Mouse (Mus musculus) Muller cell, postnatal 12 days (primary cell): Measurements from ENCODE around the gene Gipc2.
"Not testable (repeated sequence)": the region's sequence is repeated elsewhere in the genome, so short reads cannot be mapped to it uniquely, and the experiment has no call there.

Experiments
- DNase-seq: peaks from one replicate; pipeline ENCODE4 v3.0.0-alpha.2; 2015; ENCODE audit errors: inconsistent ontology term

Gipc2 gene

DNA sequence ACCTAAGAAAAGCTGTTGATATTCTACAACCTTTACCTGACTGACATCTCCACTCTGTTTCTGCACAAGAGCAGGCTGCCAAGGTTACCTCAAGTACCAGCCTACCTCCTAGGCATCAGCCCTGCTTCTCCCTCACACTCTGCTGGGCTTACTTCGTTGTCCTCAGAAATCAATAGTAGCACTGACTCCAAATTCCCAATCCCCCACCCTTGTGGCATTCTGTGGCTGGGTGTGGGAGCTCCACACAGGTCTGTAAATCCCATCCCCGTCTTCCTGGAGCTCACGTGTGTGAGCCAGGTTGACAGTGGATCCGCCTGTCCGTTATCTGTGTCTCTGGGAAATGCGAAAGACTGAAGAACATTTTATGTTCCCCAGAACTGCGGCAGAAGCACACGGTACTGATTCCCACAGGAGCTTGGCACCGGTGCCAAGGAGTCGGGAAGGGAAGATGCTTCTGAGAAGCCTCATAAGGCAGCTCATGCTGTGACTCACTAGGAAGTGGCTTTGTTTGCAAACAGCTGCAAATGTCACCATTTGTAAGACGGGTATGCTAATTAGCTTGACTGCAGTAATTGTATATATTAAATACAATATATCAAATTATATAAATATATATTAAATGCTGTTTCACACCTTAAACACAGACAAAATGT lies 10.6 kb downstream of the Gipc2 start:
- no peak for DNase-seq

DNA sequence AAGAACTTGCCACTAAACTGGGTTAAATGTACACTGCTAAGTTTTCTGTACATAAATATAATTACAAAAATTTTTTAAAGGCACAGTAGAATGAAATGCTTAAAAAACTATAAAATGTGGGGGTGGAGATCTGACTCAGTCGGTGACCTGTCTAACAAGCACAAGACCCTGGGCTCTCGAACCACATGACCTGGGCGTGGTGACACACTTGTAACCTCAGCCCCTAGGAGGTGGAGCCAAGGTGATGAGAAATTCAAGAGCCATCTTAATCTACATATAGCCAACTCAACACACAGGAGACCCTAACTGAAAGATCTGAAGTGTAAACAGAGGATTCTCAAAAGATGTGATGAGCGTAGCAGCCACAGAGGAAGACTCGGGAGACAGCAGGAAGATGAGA lies 11.9 kb downstream of the Gipc2 start:
- DNase-seq: no peak

DNA sequence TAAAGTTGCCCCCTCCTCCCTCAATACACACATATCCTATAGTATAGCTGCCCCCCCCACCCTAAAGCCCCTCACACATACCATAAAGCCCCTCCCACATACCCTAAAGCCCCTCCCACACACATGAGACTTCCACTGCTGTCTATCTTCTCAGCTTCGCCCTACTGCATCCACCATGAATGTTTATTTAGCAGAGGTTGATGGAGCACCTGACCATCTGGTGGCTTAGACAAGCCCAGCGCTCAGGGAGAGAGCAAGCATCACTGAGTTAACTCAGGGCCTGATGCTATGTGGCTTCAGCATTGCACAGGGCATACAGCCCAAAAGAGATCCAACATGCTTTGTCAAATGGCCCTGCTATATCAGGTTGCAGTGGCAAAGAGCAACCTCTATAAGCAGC lies 12.9 kb downstream of the Gipc2 start:
- no peak for DNase-seq

DNA sequence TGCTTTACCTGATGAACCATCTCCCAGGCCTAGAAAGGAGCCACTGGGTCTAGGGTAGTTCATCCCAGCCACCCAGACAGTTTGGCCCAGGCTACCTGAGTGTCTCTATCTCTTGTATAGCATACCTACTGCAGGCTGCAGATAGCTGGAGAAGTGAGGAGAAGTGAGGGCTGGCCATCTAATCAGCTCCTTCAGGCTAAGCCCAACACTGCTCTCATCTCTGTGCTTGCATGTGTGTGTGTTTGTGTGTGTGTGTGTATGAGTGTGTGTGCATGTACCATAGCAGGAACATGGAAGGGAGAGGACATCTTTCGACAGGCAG lies 13.6 kb downstream of the Gipc2 start:
- no peak for DNase-seq

DNA sequence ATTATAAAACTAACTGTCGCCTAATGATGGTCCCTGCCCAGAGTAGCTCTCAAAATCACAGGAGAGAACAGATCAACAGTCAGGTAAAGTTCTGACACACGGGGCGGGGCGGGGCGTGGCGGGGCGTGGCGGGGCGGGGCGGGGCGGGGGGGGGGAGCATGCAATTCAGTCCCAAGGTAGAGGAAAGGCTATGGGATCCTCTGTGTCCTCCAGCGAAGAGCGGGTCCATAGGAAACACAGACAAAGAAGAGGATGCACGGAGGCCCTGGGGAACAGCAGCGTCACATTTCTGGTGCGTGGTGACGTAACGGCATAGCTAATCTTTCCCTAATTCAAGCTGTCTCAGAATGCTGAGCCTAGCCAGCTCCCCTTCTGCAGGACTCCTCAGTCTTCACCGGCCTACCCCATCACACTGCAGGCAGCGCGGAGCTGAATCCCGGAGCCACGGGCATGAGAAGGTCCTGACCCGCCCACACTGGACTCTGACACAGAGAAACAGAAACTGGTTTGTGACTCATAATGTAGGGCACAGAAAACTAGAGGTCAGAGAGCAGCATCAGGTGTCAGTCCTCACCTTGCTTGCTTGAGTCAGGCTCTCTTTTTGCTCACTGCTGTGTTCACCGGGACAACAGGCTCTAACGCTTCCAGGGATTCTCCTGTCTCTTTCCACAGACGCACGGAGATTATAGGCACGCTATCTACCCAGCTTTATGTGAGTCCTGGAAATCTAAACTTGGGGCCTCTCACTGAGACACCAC lies 14.1 kb downstream of the Gipc2 start:
- no peak for DNase-seq

DNA sequence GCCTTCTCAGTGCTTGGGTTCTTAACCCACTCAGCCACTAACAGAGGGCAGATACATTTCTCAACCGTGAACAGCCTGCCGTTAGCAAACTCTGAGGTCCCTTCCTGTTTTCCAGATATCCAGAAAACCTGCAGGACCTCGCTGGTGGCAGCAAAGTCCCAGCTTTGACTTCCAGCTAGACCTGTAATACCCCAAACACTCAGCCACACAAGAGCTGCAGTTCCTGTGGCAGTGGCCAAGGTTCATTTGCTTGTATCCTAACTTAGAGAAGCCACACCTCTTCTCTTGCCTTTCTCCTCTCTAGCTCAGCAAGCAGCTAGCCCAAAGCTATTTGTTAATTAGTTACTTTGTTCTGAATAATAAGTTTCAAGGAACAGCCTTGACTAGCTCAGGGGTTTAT lies 16.2 kb downstream of the Gipc2 start:
- DNase-seq: no peak

DNA sequence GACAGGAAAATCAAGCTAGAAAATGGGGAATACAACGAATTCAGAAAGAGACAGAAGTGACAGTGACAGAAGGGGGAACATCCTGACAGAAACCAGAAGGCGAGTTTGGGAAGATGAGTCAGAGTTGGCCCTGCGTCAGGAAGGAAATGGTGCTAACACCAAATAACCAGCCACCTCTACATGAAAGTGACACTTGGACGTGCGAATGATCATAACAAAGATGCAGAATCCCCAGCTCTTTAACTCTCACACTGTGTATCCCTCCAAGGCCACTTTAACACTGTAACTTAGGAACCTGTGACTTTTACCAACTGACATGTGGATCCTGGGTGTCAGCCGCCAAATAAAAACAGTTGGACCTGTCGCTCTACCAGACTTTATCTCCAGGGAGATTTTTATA lies 16.6 kb downstream of the Gipc2 start:
- DNase-seq: no peak

DNA sequence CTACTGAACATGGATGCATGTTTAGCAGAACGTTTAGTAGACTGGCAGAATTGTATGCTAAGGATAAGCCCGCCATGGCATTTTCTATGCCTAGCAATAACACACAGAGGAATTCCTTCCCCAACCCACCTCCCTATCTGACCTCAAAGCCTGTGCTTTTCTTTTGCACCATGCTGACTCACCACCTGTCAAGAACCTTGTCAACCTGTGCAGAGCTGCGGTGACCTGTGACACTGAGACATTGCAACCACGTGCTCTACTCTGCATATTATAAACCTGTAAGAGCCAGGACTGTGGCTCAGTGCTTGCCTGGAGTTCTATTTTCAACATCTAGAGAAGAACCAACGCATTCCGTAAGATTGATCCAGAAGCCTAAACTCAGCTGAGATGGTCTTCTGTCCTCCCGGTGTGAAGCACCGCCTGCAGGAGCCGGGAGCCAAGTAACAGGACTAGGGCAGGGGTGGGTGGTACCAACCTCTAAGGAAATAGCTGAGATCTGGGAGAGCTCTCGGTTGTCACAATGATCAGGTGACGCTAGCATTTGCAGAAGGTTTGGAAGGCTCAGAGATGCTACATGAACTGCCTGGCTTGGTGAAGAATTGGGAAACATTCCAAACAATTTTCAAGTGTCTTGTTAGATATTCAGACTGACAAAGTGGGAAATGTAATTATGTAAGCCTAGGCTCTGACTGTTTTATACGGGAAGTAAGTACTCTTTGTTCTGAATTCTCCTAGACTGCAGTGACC lies 18.8 kb downstream of the Gipc2 start:
- DNase-seq: peak; percentile 53

DNA sequence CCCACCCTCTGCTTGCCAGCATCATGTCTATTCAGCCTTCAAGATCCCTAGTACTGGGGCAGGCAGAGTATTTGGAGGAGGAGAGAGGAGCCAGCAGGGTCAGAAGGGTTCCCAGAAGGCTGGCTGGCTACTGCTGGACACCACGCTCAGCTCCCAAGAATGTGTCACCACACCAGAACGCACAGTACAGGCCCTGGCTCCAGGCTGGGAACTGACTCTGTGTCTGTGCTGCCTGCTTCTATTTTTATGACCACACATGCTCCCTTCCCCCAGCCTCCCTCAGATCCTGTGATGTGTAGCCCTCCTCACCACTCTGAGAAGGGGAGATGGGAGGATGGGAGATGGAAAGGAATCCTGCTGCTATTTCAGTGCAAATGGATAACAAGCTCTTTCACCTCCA lies 20.8 kb downstream of the Gipc2 start:
- DNase-seq: peak; percentile 69

DNA sequence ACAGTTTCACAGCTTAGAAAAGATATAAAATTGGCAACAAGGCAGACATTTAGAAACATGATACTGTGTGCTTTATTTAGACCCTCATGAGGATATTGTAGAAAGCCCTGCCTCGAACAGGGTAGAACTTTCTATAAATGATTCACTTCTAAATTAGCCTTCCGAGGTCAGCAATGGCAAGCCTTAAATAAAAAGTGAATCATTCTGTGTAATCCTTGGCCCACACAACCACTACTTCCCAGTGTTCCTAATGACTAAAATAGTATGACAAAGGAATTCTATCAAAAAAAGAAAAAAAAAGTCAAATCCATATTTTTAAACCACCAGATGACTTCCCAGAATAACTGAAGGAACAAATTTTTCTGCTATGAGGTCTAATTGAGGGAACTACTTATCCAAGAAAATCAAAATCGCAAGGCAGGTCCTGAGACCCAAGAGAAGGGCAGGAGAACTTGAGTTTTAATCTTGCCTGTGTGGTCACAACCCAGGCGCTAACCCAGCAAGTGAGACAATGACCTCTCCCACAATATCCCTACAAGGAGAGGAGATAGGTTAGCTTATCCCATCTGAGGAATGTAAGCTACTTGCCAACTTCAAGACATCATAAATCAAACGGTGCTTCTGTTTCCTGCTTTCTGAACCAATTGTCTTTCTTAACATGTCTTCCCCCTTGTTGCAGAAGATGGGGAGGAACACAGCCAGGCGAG lies 22.9 kb downstream of the Gipc2 start:
- peak; percentile 54 for DNase-seq

DNA sequence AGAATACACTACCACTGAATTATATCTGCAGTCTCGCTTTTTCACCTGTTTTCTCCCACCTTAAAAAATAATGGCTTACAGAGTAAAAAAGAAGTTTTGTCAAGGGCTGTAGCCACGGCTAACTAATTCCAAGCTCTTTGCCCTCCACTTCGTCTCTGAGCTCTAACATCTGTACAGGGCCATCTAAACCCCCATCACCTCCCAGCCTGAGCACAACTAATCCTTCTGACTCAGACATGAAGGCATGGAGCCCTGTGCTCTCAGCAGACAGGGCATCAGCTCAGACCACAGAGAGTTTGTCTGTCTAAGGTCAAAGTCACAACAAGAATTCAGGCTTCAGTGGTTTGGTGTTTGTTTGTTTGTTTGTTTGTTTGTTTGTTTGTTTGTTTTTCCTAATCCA lies 23.9 kb downstream of the Gipc2 start:
- no peak for DNase-seq

DNA sequence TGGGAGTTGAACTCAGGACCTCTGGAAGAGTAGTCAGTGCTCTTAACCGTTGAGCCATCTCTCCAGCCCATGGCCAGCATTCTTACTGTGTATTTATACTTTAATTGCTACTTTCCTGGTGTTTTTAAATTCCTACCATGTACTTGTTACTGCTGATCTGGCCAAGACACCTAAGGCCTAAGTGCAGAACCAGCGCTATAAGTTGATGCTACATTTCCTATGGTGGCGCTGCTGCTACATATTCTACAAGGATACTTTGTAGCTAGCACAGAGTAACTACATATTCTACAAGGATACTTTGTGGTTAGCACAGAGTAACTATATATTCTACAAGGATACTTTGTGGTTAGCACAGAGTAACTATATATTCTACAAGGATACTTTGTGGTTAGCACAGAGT lies 26.7 kb downstream of the Gipc2 start:
- DNase-seq: not testable (repeated sequence)

DNA sequence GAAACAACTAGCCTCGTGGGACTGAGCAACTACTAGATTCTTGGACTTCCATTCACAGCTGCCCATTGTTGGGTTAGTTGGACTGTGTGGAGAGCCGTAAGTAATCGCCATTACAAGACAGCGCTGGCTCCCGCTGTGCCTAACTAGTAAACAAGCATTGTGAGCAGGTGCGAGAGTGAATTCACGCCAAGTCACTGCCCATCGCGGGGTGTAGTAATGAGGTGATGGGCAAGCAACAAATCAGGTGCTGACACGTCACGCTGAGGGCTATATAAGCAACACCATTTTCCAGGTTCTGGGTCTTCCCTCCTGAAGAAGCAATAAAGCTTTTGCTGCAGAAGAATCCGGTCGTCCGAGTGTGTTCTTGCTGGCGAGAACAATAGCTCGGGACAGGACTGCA lies 29.9 kb downstream of the Gipc2 start:
- DNase-seq: not testable (repeated sequence)

DNA sequence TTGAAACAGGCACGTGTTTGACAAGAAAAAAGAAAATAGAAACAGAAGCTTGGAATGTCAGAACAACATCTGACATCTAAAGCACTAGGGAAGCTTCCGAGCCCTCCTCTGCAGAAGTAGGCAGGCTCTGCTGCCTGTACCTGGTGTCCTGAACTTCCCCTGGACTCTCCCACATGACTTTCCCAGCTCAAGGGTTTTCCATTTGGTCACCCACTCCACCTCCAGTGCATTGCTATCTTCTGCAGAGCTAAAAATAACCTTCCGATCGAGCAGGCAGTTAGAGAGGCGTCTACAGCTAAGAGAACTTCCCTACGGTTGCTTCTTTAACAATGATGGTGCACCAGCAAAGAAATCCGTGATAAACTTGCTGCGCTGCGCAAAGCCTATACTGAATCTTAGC lies 32.4 kb downstream of the Gipc2 start:
- no peak for DNase-seq

DNA sequence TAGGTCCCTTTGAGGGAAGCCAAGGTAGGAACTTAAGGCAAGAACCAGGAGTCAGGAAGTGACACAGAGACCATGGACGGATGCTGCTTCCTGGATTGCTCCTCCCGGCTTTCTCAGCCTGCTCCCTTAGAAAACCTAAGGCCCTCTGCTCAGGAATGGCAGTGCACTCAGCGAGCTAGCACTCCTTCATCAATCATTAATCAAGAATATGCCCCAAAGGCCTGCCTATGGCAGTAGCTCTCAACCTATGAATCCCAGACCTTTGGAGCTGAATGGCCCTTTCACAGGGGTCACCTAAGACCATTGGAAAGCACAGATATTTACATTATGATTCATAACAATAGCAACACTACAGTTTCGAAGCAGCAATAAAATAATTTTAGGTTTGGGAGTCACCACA lies 35.1 kb downstream of the Gipc2 start:
- DNase-seq: no peak

DNA sequence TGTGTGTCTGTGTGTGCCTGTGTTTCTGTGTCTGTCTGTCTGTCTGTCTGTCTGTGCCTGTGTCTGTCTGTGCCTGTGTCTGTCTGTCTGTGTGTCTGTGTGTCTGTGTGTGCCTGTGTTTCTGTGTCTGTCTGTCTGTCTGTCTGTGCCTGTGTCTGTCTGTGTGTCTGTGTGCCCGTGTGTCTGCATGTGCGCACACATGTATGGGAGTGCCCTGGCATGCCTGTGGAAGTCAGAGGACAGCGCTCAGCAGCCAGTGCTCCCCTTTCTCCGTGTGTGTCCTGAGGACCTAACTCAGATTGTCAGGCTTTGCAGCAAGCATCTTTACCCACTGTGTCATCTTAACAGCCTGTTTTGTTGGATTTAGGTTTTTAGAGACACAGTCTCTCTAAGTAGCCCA lies 36.6 kb downstream of the Gipc2 start:
- DNase-seq: not testable (repeated sequence)

DNA sequence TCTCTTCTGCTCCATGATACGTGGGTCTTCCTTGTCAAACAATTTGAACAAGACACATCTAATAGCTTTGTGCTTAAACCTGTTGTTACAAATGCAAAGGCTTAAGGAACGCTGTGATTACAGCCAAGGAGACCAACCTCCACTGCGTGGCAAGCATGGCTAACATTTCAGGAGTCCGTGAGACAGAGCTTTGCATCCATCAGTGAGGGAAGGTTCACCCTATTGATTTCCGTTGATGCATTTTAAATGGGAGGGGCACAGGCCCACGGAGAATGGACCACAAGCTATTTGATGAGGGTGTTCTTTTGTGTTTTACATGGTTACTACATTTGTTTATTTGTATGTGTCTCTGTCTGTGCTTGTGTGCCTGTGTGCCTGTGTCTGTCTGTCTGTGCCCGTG lies 37.4 kb downstream of the Gipc2 start:
- DNase-seq: no peak

DNA sequence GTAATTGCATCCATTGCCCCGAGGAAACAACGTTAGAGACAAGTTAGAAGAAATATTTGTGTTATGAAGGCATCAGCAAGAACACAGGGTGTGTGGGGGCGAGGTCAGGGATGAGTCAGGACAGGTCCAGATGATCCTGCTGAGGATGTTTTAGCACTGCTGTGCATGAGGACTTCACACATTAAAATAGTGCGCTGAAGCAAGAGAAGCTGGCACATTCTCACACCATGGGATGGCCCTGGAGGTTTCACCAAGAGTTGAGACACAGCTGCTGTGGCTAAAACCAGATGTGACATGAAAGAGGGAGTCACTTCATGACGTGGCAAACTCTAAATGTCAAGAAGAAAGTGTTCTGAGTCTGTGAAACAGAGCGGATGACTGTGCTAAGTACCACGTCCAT lies 38.9 kb downstream of the Gipc2 start:
- peak; percentile 33 for DNase-seq

DNA sequence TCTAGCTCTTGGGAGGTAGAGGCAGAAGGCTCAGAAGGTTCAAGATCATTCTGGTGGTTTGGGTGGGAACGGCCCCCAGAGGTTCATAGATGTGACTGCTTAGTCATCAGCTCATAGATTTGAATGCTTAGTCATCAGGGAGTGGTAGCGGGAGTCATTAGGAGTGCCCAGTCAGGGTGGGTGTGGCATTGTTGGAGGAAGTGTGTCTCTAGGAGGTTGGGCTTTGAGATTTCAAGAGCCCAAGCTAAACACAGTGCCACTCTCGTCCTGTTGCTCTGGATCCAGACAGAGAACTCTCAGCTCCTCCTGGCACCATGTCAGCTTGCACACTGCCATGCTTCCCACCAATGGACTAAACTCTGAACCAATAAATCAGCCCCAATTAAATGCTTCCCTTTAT lies 43.3 kb downstream of the Gipc2 start:
- DNase-seq: peak; percentile 36

DNA sequence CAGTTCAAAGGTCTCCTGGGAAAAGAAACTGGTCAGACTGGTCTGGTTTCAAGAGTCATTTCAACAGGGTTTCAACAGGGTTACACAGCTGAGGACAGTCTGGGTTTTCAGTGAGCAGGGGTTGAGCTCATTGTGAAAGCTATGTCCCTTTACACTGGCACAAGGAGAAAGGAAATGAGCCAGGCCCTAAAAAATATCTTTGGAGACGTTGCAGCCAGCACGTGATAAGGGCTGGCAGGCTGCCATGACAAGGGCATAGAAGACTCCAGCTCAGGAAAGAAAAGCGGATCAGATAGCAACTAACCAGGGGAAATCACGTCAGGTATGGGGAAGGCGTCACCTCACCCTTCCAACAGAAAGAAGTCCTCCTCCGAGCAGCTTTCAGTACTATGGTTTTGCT lies 43.9 kb downstream of the Gipc2 start:
- no peak for DNase-seq

DNA sequence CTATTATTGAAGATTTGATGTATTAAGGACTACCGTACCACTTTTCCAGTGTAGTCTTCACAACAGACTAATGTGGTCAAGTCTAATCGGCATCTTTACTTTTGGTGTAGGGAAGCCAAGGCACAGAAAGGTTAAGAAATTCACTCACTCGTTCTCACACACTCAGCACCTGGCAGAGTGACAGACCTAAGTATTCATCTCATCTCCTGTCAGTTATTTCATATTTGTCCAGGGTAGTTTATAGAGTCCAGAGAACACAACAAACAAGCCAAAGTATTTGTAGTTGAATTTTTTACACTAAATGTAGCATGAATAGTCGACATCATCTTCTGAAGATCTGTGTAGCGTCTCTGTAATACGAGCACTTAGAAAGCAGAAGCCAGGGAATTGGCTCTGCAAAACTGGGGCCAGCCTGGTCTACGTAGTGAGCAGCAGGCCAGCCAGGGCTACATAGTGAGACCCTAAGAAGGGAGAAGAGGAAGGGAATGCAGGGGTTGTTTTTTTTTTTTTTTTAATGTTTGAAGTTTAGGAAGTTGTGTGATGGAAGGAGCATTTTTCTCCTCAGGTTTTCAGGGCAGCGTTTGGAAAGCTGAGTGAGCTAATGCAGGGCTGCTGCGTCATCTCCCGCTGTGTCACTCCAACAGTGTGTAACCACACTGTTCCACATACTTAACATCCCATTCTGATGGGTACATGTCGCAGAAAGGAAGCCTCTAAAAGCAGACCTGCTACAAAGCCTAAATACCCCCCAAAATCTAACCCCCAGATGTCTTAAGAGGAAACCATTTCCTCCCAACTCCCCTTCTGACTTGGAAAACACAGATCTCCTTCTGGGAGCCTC lies 44.6 kb downstream of the Gipc2 start:
- no peak for DNase-seq

DNA sequence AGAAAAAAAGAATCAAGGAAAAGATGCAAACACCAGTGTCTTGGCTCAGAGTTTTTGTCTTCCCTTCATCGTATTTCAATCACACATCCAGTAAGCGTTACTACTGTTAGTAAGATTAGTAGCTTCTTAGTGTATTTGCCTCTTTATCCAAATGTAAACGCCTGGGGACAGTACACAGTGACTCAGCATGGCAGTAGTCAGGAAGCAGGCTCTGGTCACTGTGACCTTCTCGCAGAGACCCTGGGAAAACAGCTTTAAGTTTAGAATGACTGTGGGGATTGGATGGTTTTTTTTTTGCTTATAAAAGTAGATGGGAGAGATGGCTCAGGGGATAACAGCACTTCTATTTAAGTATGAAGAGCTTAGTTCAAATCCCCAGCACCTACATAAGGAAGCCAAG lies 46.0 kb downstream of the Gipc2 start:
- no peak for DNase-seq
